Mouse (Mus musculus): ENCODE results near the gene Hist1h2bm. TPM values are rescaled to one million over a fixed set of nuclear protein-coding genes. Genes with fewer than 3 reads are reported as not detected.
A peak's percentile ranks its signal among the peaks of the same experiment; 100 is the strongest.
"Not testable (repeated sequence)": the region's sequence is repeated elsewhere in the genome, so short reads cannot be mapped to it uniquely, and the experiment has no call there.

Gene Hist1h2bm
- total RNA-seq (2021) = 10 to 100 TPM; 20.2 to 23.0 TPM
- long read RNA-seq, experiment 1 = 0 reads
- long read RNA-seq, experiment 2 = 0 reads

- DNase-seq = peak; percentile 21
- intact Hi-C loops (cut with DNase I; ENCODE audit: low total_unique reads) = not testable (repeated sequence)
Measured at GRCm38 (mm10) chr13:21721757-21722372, at the start of gene Hist1h2bm. TSS of gene Hist1h2bm (plus strand) at chr13:21722044.

GRCm38 (mm10) chr13:21677305-21677704 lies 44.5 kb upstream of the Hist1h2bm start, which contains the start of gene Olfr1360:
TSS of gene Olfr1360 (minus strand) at chr13:21677405.
- intact Hi-C loops (cut with DNase I; ENCODE audit: low total_unique reads) = no loop called here
- no peak for DNase-seq

GRCm38 (mm10) chr13:21697811-21698210 lies 24.0 kb upstream of the Hist1h2bm start, which contains the start of gene Olfr1359:
TSS of gene Olfr1359 (plus strand) at chr13:21698111.
- DNase-seq = no peak
- intact Hi-C loops (cut with DNase I; ENCODE audit: low total_unique reads) = no loop called here

GRCm38 (mm10) chr13:21706669-21707068 lies 15.2 kb upstream of the Hist1h2bm start:
- no peak for DNase-seq
- intact Hi-C loops (cut with DNase I; ENCODE audit: low total_unique reads) = no loop called here

GRCm38 (mm10) chr13:21710031-21710711 lies 11.7 kb upstream of the Hist1h2bm start:
- peak; percentile 85 for DNase-seq
- intact Hi-C loops (cut with DNase I; ENCODE audit: low total_unique reads) = no loop called here

- intact Hi-C loops (cut with DNase I; ENCODE audit: low total_unique reads) = no loop called here
- DNase-seq = peak; percentile 35
Measured at GRCm38 (mm10) chr13:21710821-21711525, 10.9 kb upstream of the Hist1h2bm start.

GRCm38 (mm10) chr13:21711698-21712097 lies 10.1 kb upstream of the Hist1h2bm start:
- intact Hi-C loops (cut with DNase I; ENCODE audit: low total_unique reads) = no loop called here
- no peak for DNase-seq

GRCm38 (mm10) chr13:21714725-21715124 lies 7.1 kb upstream of the Hist1h2bm start:
- intact Hi-C loops (cut with DNase I; ENCODE audit: low total_unique reads) = no loop called here
- DNase-seq = peak; percentile 21

- DNase-seq = no peak
- intact Hi-C loops (cut with DNase I; ENCODE audit: low total_unique reads) = no loop called here
Measured at GRCm38 (mm10) chr13:21715131-21715863, 6.5 kb upstream of the Hist1h2bm start.

- intact Hi-C loops (cut with DNase I; ENCODE audit: low total_unique reads) = not testable (repeated sequence)
- DNase-seq = peak; percentile 46
Measured at GRCm38 (mm10) chr13:21715864-21716539, 5.8 kb upstream of the Hist1h2bm start, which contains the start of the genes Hist1h2bl and Hist1h2ai. TSS of gene Hist1h2bl (minus strand) at chr13:21716143. TSS of gene Hist1h2ai (plus strand) at chr13:21716422.

GRCm38 (mm10) chr13:21716540-21717391 lies 5.1 kb upstream of the Hist1h2bm start:
- intact Hi-C loops (cut with DNase I; ENCODE audit: low total_unique reads) = not testable (repeated sequence)

GRCm38 (mm10) chr13:21717397-21718357 lies 4.2 kb upstream of the Hist1h2bm start, which contains the start of gene Hist1h3h:
TSS of gene Hist1h3h (plus strand) at chr13:21717659.
- peak; percentile 38 for DNase-seq
- intact Hi-C loops (cut with DNase I; ENCODE audit: low total_unique reads) = not testable (repeated sequence)

More at GRCm38 (mm10) chr13:21716540-21717391, 5.1 kb upstream of the Hist1h2bm start:
- DNase-seq = not testable (repeated sequence)

GRCm38 (mm10) chr13:21718381-21719080 lies 3.3 kb upstream of the Hist1h2bm start:
- intact Hi-C loops (cut with DNase I; ENCODE audit: low total_unique reads) = no loop called here
- DNase-seq = no peak

- intact Hi-C loops (cut with DNase I; ENCODE audit: low total_unique reads); DNase-seq: not testable (repeated sequence)
Measured at GRCm38 (mm10) chr13:21721107-21721756, 612 bp upstream of the Hist1h2bm start.

GRCm38 (mm10) chr13:21722373-21722925 lies 605 bp downstream of the Hist1h2bm start:
- no peak for DNase-seq
- intact Hi-C loops (cut with DNase I; ENCODE audit: low total_unique reads) = no loop called here

Data from gastrocnemius, postnatal 14 days (tissue).